Mouse (Mus musculus) gastrocnemius, postnatal 36 days (tissue): Measurements from ENCODE around the gene Rab3il1. TPM values are rescaled to one million over a fixed set of nuclear protein-coding genes. Genes with fewer than 3 reads are reported as not detected.
A peak's percentile ranks its signal among the peaks of the same experiment; 100 is the strongest.

ENCODE experiments used
- DNase-seq, 2 experiments: peaks; one replicate each; pipeline ENCODE4 v3.0.0; 2022
- intact Hi-C: fragments of 180-260 bp; cut with DNase I; formaldehyde crosslinking; loops from one replicate; pipeline ENCODE4 v1.15.1; 2025
- total RNA-seq, 2 experiments: library from RNA; stranded (reverse); gene quantifications; 2 replicates each; pipeline ENCODE4 v1.2.3; 2021

Rab3il1 gene
- total RNA-seq, 2 experiments from 2014 or later = 4.5 to 4.6 TPM

DNA sequence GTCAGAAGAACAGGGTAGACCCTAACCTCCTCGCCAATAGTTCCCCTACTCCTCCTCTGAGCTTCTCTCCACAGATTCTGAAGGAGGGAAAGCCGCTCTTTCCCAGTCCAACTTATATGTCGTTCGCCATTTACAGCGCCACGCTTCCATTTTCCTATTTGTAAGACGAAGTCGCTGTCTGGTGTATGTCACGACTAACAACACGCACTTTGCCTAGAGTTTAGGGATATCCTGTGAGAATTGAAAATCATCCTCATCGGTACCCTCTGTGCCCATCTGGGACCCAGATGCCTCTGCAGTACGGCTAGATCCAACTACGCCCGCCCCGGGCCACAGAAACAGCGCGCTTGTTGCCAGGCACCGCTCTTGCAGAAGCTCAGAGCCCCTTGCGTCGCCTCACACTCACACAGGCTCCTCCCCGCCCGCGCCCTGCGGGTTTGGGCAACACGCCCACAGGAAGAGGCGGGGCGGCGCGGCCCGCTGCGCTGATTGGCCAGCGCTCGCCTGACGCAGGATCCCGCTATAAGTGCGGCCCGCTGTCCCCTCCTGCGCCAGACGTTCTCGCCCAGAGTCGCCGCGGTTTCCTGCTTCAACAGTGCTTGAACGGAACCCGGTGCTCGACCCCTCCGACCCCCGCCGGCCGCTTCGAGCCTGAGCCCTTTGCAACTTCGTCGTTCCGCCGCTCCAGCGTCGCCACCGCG is 19.2 kb upstream of the Rab3il1 start:
- peak; percentile 94 to 95 for DNase-seq
- intact Hi-C loops = no loop called here

DNA sequence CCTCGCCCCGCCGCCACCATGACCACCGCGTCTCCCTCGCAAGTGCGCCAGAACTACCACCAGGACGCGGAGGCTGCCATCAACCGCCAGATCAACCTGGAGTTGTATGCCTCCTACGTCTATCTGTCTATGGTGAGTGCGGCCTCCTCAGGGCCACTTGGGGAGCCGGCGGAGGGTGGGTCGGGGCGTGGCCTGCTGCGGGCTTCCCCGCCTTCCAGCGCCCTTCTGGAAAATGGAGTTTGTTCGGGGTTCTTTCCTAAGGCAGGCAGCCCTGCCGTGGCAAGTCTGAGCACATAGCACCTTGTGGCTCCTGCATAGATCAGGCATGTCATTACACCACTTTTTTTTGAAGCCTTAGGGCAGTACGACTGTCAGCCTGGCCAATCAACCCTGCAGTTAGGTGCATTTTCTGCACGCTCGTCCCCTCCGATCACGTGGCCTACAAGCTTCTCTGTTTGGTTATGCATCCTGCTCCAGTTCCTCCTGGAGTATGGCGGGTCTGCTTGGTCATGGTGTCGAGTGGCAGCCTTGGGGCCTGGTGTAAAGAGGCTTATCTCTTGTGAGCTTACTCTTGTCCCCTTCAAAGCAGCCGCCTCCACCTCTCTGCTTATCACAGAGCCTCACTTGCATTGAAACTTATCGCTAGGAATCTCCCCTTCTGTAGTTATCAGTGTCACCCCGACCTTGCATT is 18.5 kb upstream of the Rab3il1 start:
- DNase-seq = peak; percentile 50 to 66

DNA sequence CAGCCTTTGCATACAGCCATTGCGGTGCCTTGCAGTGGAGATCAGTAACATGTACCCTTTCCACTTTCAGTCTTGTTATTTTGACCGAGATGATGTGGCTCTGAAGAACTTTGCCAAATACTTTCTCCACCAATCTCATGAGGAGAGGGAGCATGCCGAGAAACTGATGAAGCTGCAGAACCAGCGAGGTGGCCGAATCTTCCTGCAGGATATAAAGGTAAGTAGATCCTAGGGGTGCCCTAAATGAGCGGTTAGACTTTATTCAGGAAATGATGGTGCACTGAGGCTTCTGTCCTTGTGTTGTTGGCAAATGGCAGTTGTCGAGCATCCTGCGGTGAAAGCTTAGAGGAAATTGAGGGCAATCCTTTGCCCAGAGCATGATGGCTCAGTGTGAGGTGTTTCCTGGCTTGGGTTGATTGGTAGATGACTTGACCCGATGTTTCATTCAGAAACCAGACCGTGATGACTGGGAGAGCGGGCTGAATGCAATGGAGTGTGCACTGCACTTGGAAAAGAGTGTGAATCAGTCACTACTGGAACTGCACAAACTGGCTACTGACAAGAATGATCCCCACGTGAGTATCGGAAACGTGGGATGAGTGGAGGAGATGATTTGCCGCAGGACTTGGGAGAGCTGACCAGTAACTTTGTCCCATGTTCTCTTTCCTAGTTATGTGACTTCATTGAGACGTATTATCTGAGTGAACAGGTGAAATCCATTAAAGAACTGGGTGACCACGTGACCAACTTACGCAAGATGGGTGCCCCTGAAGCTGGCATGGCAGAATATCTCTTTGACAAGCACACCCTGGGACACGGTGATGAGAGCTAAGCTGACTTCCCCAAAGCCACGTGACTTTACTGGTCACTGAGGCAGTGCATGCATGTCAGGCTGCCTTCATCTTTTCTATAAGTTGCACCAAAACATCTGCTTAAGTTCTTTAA is 17.1 kb upstream of the Rab3il1 start:
- intact Hi-C loops = no loop called here
- no peak for DNase-seq

More for the DNA sequence above, 18.5 kb upstream of the Rab3il1 start:
- intact Hi-C loops = no loop called here

DNA sequence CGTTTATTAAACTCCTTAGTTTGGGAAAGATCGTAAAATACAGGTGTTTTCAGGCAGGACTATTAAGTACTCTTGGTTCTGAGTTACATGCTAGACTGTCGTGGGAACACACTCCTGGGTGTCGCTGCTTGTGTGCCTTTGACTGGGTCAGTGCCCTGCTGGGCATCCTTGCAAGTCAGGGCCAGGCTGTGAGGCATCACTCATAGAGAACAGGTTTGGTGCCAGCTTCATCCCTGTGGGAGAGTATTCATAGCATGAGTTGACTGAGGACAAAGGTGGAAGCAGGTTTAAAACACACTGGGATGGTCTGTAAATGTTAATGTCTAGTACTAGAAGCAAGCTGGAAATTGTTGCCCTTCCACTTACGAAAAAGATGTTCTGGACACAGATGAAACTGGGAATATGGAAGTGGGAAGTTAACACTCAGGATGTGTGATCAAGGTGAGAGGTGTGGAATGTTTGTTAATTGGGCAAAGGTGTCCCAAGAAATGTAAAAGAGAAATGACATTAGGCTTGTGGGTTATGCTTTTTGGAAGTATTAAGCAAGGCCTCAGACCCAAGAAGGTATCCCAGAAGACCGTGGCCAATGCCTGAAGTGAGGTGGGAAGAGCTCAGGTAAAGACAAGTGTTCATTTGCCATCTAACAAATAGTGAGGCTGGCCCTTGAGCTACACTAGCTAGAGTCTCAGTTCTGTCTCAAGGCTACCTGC is 16.1 kb upstream of the Rab3il1 start:
- intact Hi-C loops = no loop called here
- no peak for DNase-seq

DNA sequence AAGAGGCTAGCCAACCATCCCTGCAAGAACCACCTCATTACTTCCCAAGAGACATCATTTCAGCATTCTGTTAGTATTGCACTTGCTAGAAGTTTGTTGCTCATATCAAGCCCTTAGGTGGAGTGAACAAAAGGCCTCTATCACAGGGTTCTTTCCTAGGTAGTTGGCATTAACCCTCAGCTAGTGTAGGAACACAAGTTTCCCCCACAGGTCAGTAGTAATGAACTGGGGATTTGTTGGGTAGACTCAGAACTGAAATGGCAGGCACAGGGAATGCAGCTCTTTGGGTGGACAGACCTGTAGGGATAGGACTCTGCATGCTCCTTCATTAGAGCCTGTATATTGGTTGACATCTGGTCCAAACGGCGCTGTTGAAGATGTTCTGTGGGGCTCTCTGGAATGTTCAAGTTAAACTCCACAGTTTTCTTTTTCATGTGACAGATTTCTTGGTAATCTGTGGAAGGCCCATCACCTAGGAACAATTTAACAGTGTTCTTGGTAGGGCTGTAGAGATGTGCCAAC is 15.5 kb upstream of the Rab3il1 start:
- intact Hi-C loops = no loop called here
- DNase-seq = no peak

DNA sequence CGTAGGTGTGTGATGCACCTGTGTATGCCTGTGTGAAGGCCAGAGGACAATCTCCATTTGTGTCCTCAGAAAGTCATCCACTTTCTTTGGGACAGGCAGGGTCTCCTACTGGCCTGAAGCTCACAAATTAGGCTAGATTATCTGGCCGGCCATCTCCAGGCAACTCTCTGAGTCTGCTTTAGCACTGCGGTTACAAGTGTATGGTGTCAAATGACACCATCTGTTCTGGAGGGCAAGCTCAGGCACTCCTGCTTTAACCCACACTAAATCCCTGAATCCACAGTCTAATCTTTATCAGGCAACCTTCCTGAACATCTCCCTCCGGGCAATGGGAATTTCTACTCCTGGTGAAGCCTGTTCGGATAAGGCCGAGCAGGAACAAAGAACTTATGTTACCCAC is 14.3 kb upstream of the Rab3il1 start:
- DNase-seq = no peak
- intact Hi-C loops = no loop called here

DNA sequence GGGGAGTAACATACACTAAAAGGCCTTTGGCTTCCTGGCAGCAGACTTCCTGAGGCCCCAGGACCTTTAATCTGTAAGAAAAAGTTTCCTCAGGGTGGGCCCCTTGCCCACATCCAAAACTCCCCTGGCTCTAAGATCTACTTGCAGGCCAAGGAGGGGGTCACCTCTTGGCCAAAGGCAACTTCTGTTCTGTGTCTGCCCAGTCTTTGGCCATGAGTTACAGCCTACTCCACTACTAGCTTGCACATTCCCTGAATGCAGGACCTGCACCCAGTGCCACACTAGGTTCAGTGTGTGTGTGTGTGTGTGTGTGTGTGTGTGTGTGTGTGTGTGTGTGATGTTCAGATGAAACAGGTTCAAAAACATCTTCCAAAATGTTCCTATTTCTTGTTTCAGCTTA is 13.9 kb upstream of the Rab3il1 start:
- no peak for DNase-seq
- intact Hi-C loops = no loop called here

DNA sequence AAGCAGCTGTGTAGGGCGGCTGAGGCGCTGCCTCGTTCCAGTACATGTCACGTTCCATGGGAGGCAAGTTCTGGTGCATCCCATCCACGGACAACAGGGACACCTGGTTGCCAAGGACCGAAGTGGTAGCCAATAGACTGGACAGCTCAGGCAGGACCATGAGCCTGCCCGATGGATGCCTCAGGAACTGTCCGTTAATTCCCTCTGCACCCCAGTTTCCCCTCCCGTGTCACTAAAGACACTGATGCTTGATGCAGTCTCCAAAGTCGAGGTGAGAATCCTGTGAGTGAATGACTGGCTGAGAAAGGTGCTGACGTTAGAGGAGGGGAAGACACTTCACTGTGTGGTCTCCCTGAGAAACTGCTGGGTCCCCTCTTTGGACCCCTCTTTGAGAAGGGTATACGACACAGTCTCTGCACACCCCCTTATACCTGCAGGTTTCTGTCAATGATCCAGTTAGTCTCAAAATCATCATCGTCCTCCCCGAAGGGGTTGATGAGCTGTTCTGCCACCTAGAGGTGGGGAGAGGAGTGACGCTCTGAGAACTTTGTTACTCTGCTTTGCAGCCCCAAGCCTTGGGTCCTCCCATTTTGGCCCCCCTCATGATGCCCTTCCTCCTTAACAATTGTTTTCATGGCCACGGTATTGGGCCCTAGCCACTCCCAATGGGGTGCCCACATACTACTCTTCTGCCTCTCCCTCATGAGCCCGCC is 12.1 kb upstream of the Rab3il1 start:
- intact Hi-C loops = no loop called here
- no peak for DNase-seq

DNA sequence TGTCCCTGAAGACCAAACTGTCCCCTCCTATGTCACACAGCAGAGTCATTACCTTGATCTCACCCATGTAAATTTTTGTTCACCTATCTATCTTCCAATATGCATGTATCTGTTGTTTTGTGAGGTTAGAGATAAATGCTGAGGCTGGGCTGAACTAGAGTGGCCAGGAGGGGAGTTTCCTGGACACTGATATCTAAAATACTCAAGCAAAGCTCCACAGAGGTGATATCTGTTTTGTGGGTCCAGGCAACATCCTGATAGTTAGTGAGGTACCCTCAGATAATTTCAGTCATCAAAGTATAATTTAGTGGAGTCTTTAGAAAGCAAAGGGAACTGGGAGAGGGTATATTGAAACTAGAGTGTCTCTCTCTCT is 11.6 kb upstream of the Rab3il1 start:
- DNase-seq = no peak
- intact Hi-C loops = no loop called here

DNA sequence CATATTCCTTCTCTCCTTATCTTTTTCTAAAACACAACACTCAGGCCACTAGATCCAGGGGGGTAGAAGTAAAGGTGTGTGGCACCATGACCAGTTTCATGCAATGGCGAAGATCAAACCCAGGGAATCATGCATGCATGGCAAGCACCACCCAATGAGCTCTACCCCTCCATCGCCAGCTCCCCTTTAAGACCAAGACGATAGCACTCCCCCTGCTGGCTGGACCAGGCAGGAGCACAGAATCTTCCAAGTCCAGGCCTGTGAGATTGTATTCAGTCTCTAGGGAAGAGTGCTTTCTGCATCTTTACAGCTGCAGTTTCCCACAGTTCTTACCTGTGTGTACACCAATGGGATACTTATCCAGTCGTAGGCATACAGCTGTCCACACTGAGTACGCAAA is 10.2 kb upstream of the Rab3il1 start:
- intact Hi-C loops = loop anchor here (1.0 kb wide), 1 partner anchor 75 kb away; no protein-coding TSS in a partner anchor
- DNase-seq = peak; percentile 73 to 85

DNA sequence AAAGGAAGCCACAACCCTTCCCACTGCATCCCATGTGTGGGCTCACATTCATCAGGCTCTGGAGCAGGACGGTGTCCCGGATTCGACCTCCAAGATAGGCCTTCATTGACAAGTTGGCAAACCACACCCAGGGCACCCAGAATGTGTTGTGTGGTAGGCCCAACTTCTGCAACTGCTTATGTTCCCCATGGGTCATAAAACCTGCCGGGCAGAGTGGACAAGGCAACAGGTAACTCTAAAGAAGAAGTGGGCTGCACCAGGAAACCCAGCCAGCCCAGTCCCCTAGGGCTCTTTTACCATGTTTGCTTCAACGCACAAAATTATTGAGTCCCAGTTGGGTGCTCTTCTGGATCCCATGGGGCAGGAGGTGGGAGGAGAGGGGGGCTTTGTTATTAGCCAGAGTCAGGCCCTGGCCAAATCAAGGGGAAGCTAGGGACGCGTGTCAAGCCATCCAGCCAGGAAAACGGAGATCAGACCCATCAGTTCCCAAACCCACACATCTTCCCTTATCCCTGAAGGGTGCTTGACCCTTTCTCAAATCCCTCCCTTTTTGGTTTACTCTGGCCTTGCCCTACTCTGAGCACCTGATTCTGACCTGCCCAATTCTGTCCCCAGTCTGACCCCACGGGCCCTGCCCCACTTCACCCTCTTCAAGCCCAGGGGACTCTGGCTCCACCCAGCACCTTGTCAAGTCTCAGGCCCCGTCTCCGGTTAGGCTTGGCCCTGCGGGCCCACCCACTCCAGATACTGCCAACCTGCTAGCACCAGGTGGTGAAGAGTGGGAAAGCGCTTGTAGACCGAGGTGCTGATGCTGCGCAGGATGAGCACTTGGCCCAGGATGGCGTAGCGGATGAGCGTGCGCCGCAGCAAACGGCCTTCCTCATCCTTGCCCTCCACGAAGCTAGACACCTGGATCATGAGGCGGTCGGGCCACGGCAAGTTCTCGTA is 9.2 kb upstream of the Rab3il1 start:
- DNase-seq = no peak
- intact Hi-C loops = no loop called here

DNA sequence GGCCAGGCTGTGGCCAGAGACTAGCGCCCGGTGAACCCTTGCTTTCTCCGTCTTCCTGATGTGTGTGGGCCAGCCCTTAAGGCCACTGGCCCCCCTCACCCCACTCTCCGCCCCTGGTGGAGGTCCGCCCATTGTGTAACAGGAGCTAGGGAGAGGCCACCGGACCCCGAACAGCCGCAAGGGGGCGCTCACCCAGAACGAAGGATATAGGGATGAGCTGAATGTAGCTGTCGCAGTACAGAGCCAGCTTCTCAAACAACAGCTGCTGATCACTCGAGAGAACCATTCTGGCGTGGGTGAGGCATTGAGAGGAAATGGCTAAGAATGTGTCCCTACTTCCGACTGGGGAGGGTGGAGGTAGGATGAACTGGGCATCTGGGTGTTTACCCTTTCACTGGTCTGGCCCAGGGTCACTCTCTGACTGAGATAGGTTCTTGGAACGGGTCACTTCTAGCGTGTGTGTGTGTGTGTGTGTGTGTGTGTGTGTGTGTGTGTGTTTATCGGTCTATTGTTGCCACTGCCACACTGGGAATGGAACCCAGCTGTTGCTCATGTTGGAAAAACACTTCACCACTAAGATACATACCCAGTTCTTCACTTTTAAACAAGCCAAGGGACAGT is 8.3 kb upstream of the Rab3il1 start:
- DNase-seq = peak; percentile 90 to 93
- intact Hi-C loops = no loop called here

DNA sequence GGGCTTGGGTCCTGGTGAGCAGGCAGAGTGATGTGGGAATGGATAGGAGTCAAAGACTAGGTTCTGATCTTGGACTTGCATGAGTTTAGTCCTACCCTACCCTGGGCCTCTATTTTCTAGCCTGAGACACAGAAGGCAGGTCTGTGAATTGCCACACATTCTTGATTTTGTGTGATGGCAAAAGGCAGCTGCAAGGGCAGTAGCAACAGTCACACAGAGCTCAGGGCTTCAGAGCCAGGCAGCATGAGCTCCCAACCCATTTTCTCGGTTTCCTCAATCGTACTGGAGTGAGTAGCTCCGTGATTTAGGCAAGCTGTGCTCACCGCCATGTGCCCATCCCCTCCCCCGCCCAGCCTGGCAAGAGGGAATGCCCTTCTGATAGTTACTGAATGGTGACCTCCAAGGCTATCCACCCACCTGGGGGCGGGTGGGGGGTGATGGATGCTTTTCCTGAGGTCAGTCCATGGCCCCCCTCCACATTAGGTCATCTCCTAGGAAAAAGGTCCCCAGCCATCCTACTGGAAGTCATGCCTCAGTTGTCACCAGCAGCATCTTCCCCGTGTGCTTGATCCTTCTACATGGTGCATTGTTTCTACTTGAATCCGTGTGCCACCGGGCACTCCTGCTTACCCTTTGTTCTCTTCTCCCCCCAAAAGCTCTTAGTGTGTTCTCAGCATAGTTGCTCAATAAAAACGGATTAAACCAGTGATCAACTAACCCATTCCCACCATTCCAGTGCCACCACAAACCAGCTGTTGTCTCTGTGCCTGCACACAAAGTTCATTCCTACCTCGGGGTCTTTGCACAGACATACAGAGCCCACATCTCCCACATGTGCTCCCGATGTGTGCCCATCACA is 4.0 kb upstream of the Rab3il1 start:
- intact Hi-C loops = no loop called here
- no peak for DNase-seq

DNA sequence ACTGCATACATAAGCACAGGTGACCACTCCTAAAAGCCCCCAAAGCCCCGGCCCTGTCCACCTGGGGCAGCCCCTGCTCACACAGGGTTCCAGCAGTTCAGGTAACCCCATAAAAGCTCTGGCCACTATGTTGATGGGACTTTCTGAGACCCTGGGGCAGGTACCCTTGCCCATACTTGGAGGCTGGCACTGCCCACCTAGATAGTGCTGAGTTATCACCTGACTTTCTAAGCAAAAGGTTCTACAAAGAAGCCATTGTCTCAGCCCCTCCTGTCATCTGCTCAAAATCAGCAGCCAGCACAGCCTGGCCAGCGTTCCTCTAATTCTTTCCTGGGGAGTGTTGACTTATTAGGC is 3.4 kb upstream of the Rab3il1 start:
- intact Hi-C loops = no loop called here
- no peak for DNase-seq

DNA sequence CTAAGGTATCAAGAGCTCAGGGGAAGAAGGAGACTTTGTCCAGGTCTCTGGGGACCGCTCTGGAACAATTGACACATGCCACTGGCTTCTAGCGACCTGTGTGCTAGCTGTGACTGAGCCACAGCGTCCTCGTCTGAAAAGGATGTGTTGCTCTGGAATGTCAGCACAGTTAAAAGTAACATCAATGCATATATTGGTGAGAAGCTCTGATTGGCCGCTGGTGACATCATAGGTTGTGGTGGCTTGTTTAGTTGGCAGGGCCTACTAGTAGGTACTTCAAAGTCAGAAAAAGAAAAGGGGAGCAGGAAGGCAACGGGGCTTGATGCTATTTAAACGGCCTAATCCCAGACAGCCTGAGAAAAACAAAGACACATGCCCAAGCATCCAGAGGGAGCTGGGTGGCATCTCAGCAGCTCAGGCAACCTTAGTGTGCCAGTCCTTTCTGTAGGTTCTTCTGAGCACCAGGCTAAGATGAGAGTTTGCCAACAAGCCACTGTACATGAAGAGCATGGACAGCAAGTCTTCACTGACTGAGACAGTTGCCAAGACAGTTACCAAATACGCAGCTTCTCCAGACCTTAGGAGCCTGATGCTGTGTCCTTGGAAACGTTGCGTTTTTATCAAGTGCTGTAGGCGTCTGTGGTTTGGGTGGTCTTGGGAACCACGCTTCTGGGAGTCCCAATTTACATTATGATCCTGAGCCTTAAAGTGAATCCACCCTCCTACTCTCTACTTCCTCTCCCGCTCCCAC is 2.6 kb upstream of the Rab3il1 start:
- intact Hi-C loops = no loop called here
- no peak for DNase-seq

DNA sequence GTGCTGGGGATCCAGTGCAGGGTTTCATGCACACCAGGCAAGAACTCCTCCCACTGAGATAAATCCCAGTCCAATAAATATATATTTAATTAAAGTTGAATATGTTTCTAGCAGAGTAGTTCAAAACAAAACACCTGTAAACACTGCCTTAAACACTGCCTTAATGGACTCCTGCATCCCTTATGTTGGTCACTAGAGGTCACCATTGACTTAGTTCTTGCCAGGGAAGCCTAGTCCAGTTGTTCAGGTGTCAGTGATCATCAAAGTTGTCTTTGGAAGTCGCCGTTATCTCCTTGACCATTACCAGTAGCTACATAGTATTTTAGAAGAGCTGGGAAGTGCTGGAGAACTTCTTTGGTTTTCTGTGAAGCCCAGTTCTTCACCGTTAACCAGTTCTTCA is 1.1 kb upstream of the Rab3il1 start:
- intact Hi-C loops = loop anchor here (1.0 to 2.0 kb wide), 2 partner anchors 34 to 198 kb away; no protein-coding TSS in a partner anchor
- DNase-seq = no peak

DNA sequence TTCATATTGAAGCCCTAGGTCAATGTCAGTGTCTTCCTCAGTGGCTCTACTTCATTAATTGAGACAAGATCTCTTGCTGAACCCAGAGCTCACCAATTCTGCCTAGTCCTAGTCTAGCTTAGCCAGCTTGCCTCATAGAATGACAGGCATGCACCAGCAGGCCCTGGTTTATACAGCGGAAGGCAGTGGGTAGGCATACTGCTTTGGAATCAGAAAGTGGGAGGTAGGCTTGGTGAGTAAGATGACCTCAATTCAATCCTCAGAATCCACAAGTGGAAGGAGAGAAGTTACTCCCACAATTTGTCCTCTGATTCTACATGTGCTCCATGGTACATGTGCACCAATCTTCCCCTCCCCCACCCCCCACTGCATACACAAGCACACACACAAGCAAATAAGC is 2.2 kb downstream of the Rab3il1 start:
- intact Hi-C loops = no loop called here
- DNase-seq = no peak
